Mouse (Mus musculus) brain, embryonic 14.5 days (tissue): Measurements from ENCODE around the gene Megf11.

ENCODE experiments used
- CTCF ChIP-seq: fragments of 200-500 bp; IDR thresholded peaks from 2 replicates; pipeline ENCODE4 v1.5.1; 2012; ENCODE audit warnings: inconsistent platforms, mild to moderate bottlenecking, moderate library complexity, borderline replicate concordance; ENCODE audit not compliant: insufficient read depth, insufficient read length; ENCODE audit errors: extremely low read depth
- POLR2A ChIP-seq: fragments of 200-500 bp; IDR thresholded peaks from 2 replicates; pipeline ENCODE4 v1.6.1; 2012; ENCODE audit warnings: mild to moderate bottlenecking, inconsistent platforms, borderline replicate concordance; ENCODE audit not compliant: poor library complexity, insufficient read depth, insufficient read length, severe bottlenecking; ENCODE audit errors: extremely low read depth

- TF ChIP-seq POLR2A (no peak), CTCF (no peak)
Observed at GRCm38 (mm10) chr9:64645462-64645861, 260.0 kb downstream of the Megf11 start.
